Comparison of ENCODE assay signal across 7 mouse cellular contexts in genomic region chr4:126057207-126058133, GRCm38 (mm10). TPM values are rescaled to one million over a fixed set of nuclear protein-coding genes. Genes with fewer than 3 reads are reported as not detected.
DNase-seq lines count a peak whose midpoint lies in the region; ATAC-seq and TF ChIP-seq lines count a peak whose summit lies in the region.

No protein-coding gene starts in this region.

- peak overlapping the region; percentile 96 for H3K4me2 ChIP-seq in liver, embryonic 11.5 days
- peak overlapping the region; percentile 86 for H3K4me2 ChIP-seq in stomach, postnatal 0 days (replicated peaks; ENCODE audit: low read depth)

- peak overlapping the region; percentile 75 for H3ac ChIP-seq in C2C12 (ENCODE audit: control insufficient read depth, insufficient read length, low read depth)

- peak overlapping the region; percentile 88 for H3K27ac ChIP-seq in forebrain, embryonic 10.5 days
- peak overlapping the region; percentile 80 for H3K27ac ChIP-seq in liver, embryonic 11.5 days (ENCODE audit: low read depth, low read length)
- peak overlapping the region; percentile 35; the same call in 1 of the 2 replicates for H3K27ac ChIP-seq in stomach, postnatal 0 days (replicated peaks)

- 16% methylated on average over 19 of the region's 19 CpGs for WGBS in forebrain, embryonic 10.5 days
- WGBS in liver, embryonic 11.5 days, result 12% methylated on average over 19 of the region's 19 CpGs
- 10% methylated on average over 19 of the region's 19 CpGs for WGBS in stomach, postnatal 0 days

- H3K36me3 ChIP-seq in C2C12 (ENCODE audit: control insufficient read depth, insufficient read depth), result peaks cover 25% of the 10 kb centered on the region
- H3K36me3 ChIP-seq in forebrain, embryonic 10.5 days (replicated peaks), result peaks cover 44% of the 10 kb centered on the region
- peaks cover 15% of the 10 kb centered on the region for H3K36me3 ChIP-seq in liver, embryonic 11.5 days (ENCODE audit: control insufficient read depth, insufficient read depth, low read length)
- peaks cover 14% of the 10 kb centered on the region; the same call in 1 of the 2 replicates for H3K36me3 ChIP-seq in stomach, postnatal 0 days (ENCODE audit: control insufficient read depth, insufficient read depth, low read length)

- H3K79me2 ChIP-seq in C2C12 (ENCODE audit: control insufficient read depth, insufficient read depth), result no peaks in the 10 kb centered on the region

- H3K27me3 ChIP-seq in C2C12 (ENCODE audit: control insufficient read depth, insufficient read depth, insufficient read length), result no peaks in the 10 kb centered on the region
- H3K27me3 ChIP-seq in forebrain, embryonic 10.5 days (ENCODE audit: poor library complexity, severe bottlenecking), result no peaks in the 10 kb centered on the region
- no peaks in the 10 kb centered on the region for H3K27me3 ChIP-seq in liver, embryonic 11.5 days (replicated peaks; ENCODE audit: control insufficient read depth, insufficient read depth, low read length)
- no peaks in the 10 kb centered on the region for H3K27me3 ChIP-seq in stomach, postnatal 0 days (ENCODE audit: control insufficient read depth, insufficient read depth, low read length)

- TF ChIP-seq CTCF in C2C12 (IDR thresholded peaks at IDR 0.05; ENCODE audit: control insufficient read depth, insufficient read depth, insufficient read length), result no peak
- no peak for TF ChIP-seq CTCF in stomach, postnatal 0 days (IDR thresholded peaks at IDR 0.05; ENCODE audit: low read depth)

- H3K79me3 ChIP-seq in C2C12 (ENCODE audit: low read depth), result no peaks in the 10 kb centered on the region

- TF ChIP-seq EP300 in stomach, postnatal 0 days (optimal IDR thresholded peaks at IDR 0.05), result no peak

- peak overlapping the region; percentile 49 for H3K4me3 ChIP-seq in C2C12 (ENCODE audit: insufficient read depth, poor library complexity, severe bottlenecking)
- H3K4me3 ChIP-seq in forebrain, embryonic 10.5 days, result peak overlapping the region; percentile 68
- H3K4me3 ChIP-seq in liver, embryonic 11.5 days (ENCODE audit: low read depth, low read length), result peak overlapping the region; percentile 69
- peak overlapping the region; percentile 61 for H3K4me3 ChIP-seq in stomach, postnatal 0 days (ENCODE audit: low read depth, low read length)

- peak; percentile 46 for ATAC-seq in liver, embryonic 11.5 days (replicated peaks; ENCODE audit: low FRiP score)
- ATAC-seq in stomach, postnatal 0 days (ENCODE audit: low FRiP score, low TSS enrichment), result peak; percentile 19; the same call in 1 of the 2 replicates

- H3K4me1 ChIP-seq in forebrain, embryonic 10.5 days, result peaks cover 19% of the 10 kb centered on the region
- peaks cover 12% of the 10 kb centered on the region for H3K4me1 ChIP-seq in liver, embryonic 11.5 days (replicated peaks; ENCODE audit: control insufficient read depth, insufficient read depth, low read length)
- H3K4me1 ChIP-seq in stomach, postnatal 0 days (replicated peaks; ENCODE audit: control insufficient read depth, insufficient read depth), result peaks cover 5% of the 10 kb centered on the region; the same call in 1 of the 2 replicates

- no peaks in the 10 kb centered on the region for H3K9me3 ChIP-seq in forebrain, embryonic 10.5 days
- no peaks in the 10 kb centered on the region for H3K9me3 ChIP-seq in liver, embryonic 11.5 days (ENCODE audit: control insufficient read depth, low read length)
- no peaks in the 10 kb centered on the region for H3K9me3 ChIP-seq in stomach, postnatal 0 days (ENCODE audit: control insufficient read depth, low read length)

- H3K9ac ChIP-seq in liver, embryonic 11.5 days (ENCODE audit: low read depth, low read length), result peak overlapping the region; percentile 75
- peak overlapping the region; percentile 55 for H3K9ac ChIP-seq in stomach, postnatal 0 days (ENCODE audit: low read length)

- peak; percentile 66 for DNase-seq in 416B (ENCODE audit: low read depth)
- DNase-seq in forebrain, embryonic 10.5 days (ENCODE audit: extremely low spot score, low spot score), result no peak
- no peak for DNase-seq in liver, embryonic 11.5 days (ENCODE audit: low spot score)
- peak; percentile 23 for DNase-seq in stomach, postnatal 0 days (ENCODE audit: low spot score)
- DNase-seq in left cerebral cortex, adult 9 months (ENCODE audit: low spot score in 2 of 2), result no peak
- no peak for DNase-seq in layer of hippocampus, postnatal 14 days (ENCODE audit: low spot score in 2 of 2)

TF ChIP-seq in C2C12, 6 proteins besides CTCF, POLR2A, EP300 and RAD21:
- TF ChIP-seq USF1 (IDR thresholded peaks at IDR 0.05; ENCODE audit: low read depth) (no peak), MYOD1 (IDR thresholded peaks at IDR 0.05; ENCODE audit: control insufficient read depth, insufficient read length, low read depth) (no peak), CEBPB (IDR thresholded peaks at IDR 0.05; ENCODE audit: low read depth) (no peak), MAX (IDR thresholded peaks at IDR 0.05) (no peak), FOSL1 (IDR thresholded peaks at IDR 0.05; ENCODE audit: insufficient read depth, low read length, poor library complexity, severe bottlenecking) (no peak), MYOG (IDR thresholded peaks at IDR 0.05; ENCODE audit: control insufficient read depth, extremely low read depth, insufficient read length) (no peak)

RNA-seq across cellular contexts. Expression of gene Oscp1, which starts 0.9 kb away (rescaled TPM):
- 11.1 TPM for polyA plus RNA-seq in C2C12 (2012; fragmentation: generic; extraction: Trizol)
- polyA plus RNA-seq in forebrain, embryonic 10.5 days (2016; fragmentation: Nextera tagmentation; extraction: Ambion mirVana), result 31.1 and 34.4 TPM in 2 replicates
- polyA plus RNA-seq in liver, embryonic 11.5 days (2014; fragmentation: Nextera tagmentation; extraction: Ambion mirVana), result 6.6 TPM in 2 replicates
- polyA plus RNA-seq in stomach, postnatal 0 days (2015; fragmentation: Nextera tagmentation; extraction: Ambion mirVana), result 3.6 and 5.1 TPM in 2 replicates
- 10 to 100 TPM; 45.5 to 49.0 TPM for total RNA-seq in layer of hippocampus, postnatal 14 days (2021)

RNA-seq across cellular contexts. Expression of gene Mrps15, which starts 10.7 kb away (rescaled TPM):
- polyA plus RNA-seq in C2C12 (2012; fragmentation: generic; extraction: Trizol), result 82.9 TPM
- 136 and 151 TPM in 2 replicates for polyA plus RNA-seq in forebrain, embryonic 10.5 days (2016; fragmentation: Nextera tagmentation; extraction: Ambion mirVana)
- polyA plus RNA-seq in liver, embryonic 11.5 days (2014; fragmentation: Nextera tagmentation; extraction: Ambion mirVana), result 186 and 190 TPM in 2 replicates
- 81.9 and 90.0 TPM in 2 replicates for polyA plus RNA-seq in stomach, postnatal 0 days (2015; fragmentation: Nextera tagmentation; extraction: Ambion mirVana)
- total RNA-seq in layer of hippocampus, postnatal 14 days (2021), result 10 to 100 TPM; 46.6 to 47.9 TPM

RNA-seq across cellular contexts. Expression of gene Csf3r, which starts 33.1 kb away (rescaled TPM):
- not detected for polyA plus RNA-seq in C2C12 (2012; fragmentation: generic; extraction: Trizol)
- 0.32 and 0.65 TPM in 2 replicates for polyA plus RNA-seq in forebrain, embryonic 10.5 days (2016; fragmentation: Nextera tagmentation; extraction: Ambion mirVana)
- polyA plus RNA-seq in liver, embryonic 11.5 days (2014; fragmentation: Nextera tagmentation; extraction: Ambion mirVana), result 2.4 and 3.1 TPM in 2 replicates
- polyA plus RNA-seq in stomach, postnatal 0 days (2015; fragmentation: Nextera tagmentation; extraction: Ambion mirVana), result 0.17 and 0.22 TPM in 2 replicates
- total RNA-seq in layer of hippocampus, postnatal 14 days (2021), result 1 to 10 TPM; 3.3 to 4.2 TPM

RNA-seq across cellular contexts. Expression of gene Lsm10, which starts 39.0 kb away (rescaled TPM):
- polyA plus RNA-seq in C2C12 (2012; fragmentation: generic; extraction: Trizol), result 37.9 TPM
- 53.7 and 55.1 TPM in 2 replicates for polyA plus RNA-seq in forebrain, embryonic 10.5 days (2016; fragmentation: Nextera tagmentation; extraction: Ambion mirVana)
- 46.6 and 53.3 TPM in 2 replicates for polyA plus RNA-seq in liver, embryonic 11.5 days (2014; fragmentation: Nextera tagmentation; extraction: Ambion mirVana)
- polyA plus RNA-seq in stomach, postnatal 0 days (2015; fragmentation: Nextera tagmentation; extraction: Ambion mirVana), result 41.8 and 46.5 TPM in 2 replicates
- 10 to 100 TPM; 12.9 to 13.1 TPM for total RNA-seq in layer of hippocampus, postnatal 14 days (2021)

RNA-seq across cellular contexts. Expression of gene Stk40, which starts 46.3 kb away (rescaled TPM):
- 11.0 TPM for polyA plus RNA-seq in C2C12 (2012; fragmentation: generic; extraction: Trizol)
- 43.7 and 45.5 TPM in 2 replicates for polyA plus RNA-seq in forebrain, embryonic 10.5 days (2016; fragmentation: Nextera tagmentation; extraction: Ambion mirVana)
- polyA plus RNA-seq in liver, embryonic 11.5 days (2014; fragmentation: Nextera tagmentation; extraction: Ambion mirVana), result 24.4 and 26.7 TPM in 2 replicates
- polyA plus RNA-seq in stomach, postnatal 0 days (2015; fragmentation: Nextera tagmentation; extraction: Ambion mirVana), result 17.3 and 20.2 TPM in 2 replicates
- 10 to 100 TPM; 20.8 to 21.3 TPM for total RNA-seq in layer of hippocampus, postnatal 14 days (2021)

Comparison
In these comparisons a context has a peak if more than half of its experiments do, and no peak if none do; other contexts are left out.
1. DNase-seq: peak in 416B (single experiment) and stomach, postnatal 0 days (single experiment); none in forebrain, embryonic 10.5 days (single experiment), liver, embryonic 11.5 days (single experiment), left cerebral cortex, adult 9 months (0 of 2) and layer of hippocampus, postnatal 14 days (0 of 2).
2. H3K27ac ChIP-seq: peak in every context shown above with its lines; median percentile 88 in forebrain, embryonic 10.5 days; 80 in liver, embryonic 11.5 days; 35 in stomach, postnatal 0 days.
3. Peak in every context shown above with its lines, with median percentiles within 50 percentile points of each other: H3K4me3 ChIP-seq.